Mouse (Mus musculus): ENCODE measurements around the gene Auts2.
A peak's percentile ranks its signal among the peaks of the same experiment; 100 is the strongest.

Gene Auts2

DNA sequence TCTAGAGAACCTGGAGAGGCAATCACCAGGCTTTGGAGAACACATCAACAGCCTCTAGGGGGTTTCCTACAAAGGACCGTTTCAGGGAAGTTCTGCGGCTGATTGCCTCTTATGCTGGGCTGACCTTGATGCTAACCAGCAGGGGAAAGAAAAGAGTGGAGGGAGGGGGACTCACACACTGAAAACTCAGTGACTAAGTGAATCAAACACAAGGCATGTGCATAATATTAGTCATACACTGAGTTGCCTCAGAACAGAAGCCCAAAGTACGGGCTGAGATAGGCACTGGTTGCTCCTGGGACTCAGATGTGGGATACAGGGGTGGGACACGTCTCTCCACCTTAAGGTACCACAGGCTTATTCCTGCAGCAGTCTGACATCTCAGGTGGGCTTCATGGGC lies 667.2 kb downstream of the Auts2 start:
- DNase-seq = no peak

- DNase-seq = no peak
These were observed 670.0 kb downstream of the Auts2 start for GRCm38 (mm10) chr5:131873116-131873515.

DNA sequence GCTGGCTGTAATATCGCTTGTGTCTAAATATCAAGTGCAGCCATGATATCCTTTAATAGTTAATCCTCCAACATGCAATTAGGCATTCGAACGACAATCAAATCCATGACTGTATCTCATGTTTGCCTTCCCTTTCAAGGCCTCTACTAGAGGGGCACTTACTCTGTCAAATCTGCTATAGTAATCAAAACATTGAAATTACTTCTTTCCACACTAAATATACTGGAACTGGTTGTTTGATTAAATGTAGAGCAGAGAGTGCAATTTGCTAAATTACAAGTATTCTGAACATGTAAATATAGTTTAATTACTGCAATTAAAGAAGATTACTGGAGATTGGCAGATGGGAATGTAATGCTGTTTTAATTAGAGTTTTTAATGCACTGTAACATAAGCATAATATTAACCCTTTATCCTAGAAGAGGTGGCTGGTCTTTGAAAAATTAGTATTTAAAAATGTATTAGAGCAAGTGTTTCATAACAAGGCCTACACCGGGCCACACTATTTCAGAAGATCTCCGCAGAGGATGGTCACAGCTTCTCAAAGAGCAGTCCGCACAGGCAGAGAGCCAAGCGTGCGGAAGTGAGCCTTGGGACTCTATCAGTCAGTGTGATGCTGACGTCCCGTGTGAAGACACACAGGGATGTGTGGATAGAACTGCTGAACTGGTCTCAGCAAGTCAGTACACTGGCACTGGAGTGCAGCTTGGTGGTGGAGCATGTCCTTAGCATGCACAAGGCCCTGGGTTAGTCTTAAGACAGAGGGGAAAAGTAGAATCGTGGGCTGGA lies 673.2 kb downstream of the Auts2 start:
- no peak for DNase-seq

DNA sequence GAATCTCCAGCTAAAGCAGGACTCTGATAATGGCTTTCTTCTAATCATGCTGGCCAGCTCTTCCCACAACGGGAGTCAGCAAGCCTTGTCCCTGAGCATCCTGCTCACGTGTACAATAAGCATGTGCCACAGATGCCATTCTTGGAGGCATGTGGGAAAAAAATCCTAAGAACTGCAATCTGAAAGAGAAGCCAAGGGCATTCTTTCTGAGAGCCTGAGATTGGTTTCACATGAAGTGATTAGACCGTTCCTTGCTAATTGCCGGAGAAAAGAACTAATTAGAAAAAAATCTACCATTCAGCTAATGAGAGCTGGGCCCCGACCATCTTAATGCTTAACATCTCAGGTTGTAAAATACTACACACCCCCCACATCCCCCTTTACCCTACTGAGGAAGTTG lies 677.9 kb downstream of the Auts2 start:
- DNase-seq = no peak

DNA sequence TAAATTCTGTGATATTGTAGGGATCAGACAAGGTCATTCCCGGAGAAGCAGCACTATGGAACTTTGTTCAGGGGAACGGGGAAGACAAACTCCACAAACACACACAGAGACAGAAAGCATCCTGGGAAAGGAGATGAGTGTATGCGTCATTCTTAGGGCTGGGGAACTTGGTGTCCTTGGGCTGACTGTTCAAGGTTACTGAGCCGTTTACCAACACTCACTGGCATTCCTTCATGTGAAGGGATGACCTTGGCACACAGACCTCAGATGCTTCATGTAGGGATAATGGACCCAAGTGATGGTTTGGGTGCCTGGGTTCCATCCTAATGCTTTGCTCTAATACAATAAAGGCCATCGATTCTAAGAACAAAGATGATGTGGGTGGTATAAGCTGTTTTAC lies 685.2 kb downstream of the Auts2 start:
- DNase-seq = no peak

DNA sequence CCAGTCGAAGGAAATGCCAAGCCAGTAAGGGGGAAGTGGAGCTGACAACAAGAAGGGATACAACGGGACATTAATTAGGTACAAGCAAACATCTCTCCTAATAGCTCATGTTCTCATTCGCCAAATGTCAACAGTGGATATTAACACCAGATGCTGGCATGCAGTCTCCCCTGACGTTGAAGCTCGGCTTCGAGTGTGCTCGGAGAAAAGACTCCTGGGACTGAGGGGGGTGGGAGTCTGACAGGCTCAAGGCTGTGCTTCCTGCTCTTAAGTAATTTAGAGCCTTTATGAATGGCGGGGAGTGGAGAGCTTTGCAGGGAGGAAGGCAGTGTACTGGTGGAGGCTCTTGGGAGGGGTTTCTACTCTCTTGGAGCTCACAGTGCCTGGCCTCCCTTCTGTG lies 687.8 kb downstream of the Auts2 start:
- DNase-seq = peak; percentile 58 to 73

DNA sequence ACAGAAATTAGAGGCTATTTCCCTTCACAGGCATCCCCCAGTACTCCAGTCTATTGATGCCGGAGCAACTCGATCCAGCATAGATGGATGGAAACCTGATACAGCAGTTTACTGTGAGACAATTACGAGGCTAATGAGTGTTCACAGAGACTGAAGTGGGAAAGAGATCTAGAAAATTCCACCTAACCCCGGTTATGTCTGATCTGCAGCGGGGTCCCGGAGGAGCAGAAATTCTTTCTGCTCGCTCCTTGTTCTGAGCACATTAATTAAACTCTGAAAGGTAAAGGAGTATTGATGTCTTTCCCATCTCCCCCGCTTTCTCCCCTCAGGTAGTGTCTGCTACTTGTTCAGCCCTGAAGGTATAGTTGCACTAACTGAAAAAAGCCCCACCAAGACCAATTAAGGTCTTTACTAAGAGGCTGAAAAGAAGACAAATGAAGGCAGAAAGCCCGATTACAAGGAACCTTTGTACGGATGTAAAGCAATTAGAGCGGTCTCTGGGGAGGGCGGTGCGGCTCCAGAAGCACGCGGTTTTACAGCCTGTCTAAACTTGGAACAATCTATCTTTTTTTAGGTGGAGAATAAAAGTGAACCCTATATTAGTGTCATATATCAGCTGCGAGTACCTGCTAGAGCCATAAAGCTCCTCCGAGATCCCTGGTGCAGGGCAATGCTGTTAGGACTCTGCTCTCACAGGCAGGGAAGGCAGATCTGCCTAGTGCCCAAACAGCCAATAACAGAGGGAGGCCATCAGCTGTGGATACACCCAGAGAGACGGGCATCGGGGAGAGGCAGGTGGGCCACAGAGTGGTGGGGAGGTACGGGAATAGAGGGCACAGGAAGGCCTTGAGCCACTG lies 691.3 kb downstream of the Auts2 start:
- DNase-seq = peak in 1 of 2 experiments; percentile 9

- DNase-seq = no peak
These were observed 692.4 kb downstream of the Auts2 start for GRCm38 (mm10) chr5:131850632-131851335.

DNA sequence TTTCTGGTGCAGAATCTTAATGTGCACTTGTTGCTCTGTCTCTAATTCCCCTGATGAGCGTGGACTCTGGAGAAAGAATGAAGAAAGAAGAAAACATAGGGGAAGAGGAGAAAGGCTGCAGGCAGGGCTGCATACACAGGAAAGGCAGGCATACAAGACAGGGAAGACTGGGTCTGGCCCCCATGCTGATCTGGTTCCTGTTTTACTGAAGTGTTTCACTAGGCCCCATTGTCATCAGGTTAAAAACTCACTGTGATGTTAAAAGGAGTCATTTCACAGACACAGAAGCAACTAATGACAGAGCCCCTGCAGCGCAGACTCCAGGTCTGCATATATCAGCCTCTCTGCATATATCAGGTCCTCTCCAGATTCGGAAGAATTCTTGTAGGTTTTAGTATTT lies 693.5 kb downstream of the Auts2 start:
- DNase-seq = no peak

GRCm38 (mm10) chr5:131844519-131844800 lies 698.7 kb downstream of the Auts2 start:
- DNase-seq = peak; percentile 28 to 38

GRCm38 (mm10) chr5:131843766-131844518 lies 699.2 kb downstream of the Auts2 start:
- DNase-seq = peak in 1 of 2 experiments; percentile 23

DNA sequence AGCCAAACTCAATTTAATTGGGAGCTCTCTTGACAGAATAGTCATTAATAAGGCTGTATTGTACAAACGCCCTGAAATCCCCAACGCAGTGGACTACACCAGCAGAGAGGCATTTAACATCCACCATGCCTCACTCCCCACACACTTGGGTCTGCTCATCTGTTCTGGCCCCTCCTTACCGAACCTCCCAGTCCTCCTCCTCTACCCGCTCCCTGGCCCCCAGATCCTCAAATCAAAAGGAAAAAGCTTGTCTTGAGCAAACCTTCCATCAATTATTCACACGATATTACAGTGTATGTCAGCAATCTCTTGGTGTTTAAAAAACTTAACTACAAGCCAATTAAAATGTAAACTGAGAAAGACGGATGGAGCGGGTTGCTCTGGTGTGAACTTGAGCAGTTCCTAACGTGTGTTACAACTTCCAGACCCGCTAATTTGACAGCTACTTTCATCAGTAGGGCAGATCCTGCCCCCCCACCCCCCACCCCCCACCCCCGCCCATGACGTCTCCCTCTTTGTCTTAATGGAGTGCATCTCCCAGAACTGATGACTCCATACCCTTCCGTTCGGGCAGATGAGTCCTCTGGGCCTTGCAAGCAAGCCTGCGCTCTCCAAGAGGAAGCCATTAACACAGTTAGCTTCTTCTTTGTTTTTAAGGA lies 703.4 kb downstream of the Auts2 start:
- peak; percentile 25 to 26 for DNase-seq

GRCm38 (mm10) chr5:131839023-131839422 lies 704.1 kb downstream of the Auts2 start:
- DNase-seq = no peak

- DNase-seq = no peak
These were observed 705.1 kb downstream of the Auts2 start for GRCm38 (mm10) chr5:131838064-131838463.

DNA sequence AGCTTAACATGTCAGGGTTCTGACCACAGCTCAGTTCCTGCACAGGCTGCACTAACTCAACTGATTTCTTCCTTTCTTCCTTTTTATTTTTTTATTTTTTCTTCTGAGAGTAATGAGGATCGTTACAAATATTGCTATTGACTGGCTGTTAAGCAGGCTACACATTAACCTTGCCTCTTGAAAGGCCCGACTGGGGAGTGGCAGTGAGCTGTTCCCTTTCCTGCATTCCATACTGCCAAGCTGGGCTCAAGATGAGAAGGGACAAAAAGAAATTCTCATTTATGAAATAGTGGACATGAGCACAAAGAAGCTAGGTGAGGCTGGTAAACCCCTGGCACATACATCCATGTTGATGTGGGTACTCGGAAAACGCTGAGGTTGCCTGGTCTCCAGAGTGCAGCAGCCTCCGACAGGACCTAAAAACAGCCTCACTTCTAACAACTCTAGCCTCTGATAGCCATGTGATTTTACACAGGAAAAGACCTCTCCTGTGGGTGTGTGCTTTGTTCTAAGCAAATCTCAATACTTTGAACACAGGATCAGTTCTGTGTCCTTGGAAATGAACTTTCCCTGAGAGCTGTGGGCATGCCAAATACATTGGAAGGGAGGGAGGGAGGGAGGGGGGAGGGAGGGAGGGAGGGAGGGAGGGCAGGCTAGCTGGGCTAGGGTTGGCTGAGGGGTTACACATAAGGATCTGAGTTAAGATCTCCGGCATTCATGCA lies 707.0 kb downstream of the Auts2 start:
- no peak for DNase-seq

- peak in 1 of 2 experiments; percentile 36 for DNase-seq
These were observed 710.0 kb downstream of the Auts2 start for GRCm38 (mm10) chr5:131832891-131833876.

DNA sequence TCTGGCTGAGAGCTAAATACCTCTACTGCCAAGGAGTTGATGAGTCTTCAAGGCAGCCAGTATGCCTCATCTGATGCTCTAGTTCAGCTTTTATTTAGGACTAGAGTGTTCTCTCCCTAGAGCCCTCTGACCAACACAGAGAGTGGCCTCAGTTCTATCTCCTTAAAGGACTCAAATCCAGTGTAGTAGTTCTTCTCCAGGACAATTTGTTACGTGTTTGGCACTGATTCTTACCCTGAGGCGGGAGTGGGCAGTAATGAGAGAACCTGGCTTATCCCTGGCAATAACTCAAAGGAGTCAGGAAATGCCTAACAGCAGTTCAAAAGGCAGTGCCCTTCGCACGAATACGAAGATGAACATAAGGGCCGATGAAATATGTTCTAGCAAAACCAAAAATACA lies 713.0 kb downstream of the Auts2 start:
- DNase-seq = no peak

DNA sequence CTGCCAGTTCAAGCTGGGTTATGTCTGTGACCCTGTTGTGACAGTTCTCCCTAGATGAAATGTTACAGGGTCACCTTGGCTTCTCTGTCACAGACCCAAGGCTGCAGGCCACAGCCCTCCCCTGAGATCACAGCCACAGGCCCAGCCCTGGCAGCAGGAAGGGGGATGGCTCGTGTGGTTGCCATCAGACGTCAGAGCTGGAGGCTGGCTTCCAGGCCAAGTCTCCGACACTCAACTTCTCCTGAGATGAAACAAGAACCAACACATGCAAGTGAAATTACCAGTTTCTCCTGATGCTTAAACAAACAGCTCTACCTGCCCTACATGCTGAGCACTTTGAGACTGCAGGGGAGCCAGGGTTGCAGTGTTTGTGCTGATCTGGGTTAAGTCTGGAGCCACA lies 713.9 kb downstream of the Auts2 start:
- no peak for DNase-seq

- no peak for DNase-seq
These were observed 714.5 kb downstream of the Auts2 start for GRCm38 (mm10) chr5:131828607-131829006.
